Mouse (Mus musculus) stomach, postnatal 0 days (tissue): ENCODE measurements around the gene Rhd.

Experiments
- CTCF ChIP-seq: IDR thresholded peaks from 2 replicates; pipeline ENCODE4 v1.5.1; 2016; ENCODE audit warnings: antibody characterized with exemption, low read depth, mild to moderate bottlenecking, moderate library complexity
- EP300 ChIP-seq: optimal IDR thresholded peaks from 2 replicates; pipeline ENCODE3; 2016; ENCODE audit warnings: antibody characterized with exemption

DNA sequence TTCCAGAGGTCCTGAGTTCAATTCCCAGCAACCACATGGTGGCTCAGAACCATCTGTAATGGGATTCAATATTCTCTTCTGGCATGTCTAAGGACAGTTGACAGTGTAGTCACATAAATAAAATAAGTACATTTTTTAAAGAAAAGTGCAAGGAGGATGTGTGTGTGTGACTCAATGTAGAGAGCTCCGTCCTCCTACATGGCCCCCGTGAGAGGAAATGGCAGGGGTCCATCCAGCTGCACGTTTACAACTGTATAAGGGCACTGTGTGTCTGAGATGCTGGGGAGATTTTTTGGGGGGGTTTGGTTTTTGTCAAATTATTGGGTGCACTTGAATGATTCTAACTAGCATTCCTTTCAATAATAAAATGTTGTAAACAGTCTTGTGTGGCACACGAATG lies 28.9 kb upstream of the Rhd start:
- TF ChIP-seq CTCF (no peak), EP300 (no peak)
